Mouse (Mus musculus) left cerebral cortex, postnatal 25 days (tissue): ENCODE measurements around the gene Mup7. TPM values are rescaled to one million over a fixed set of nuclear protein-coding genes. Genes with fewer than 3 reads are reported as not detected.
"Not testable (repeated sequence)": the region's sequence is repeated elsewhere in the genome, so short reads cannot be mapped to it uniquely, and the experiment has no call there.

ENCODE experiments used
- DNase-seq, 2 experiments: peaks; one replicate each; pipeline ENCODE4 v3.0.0; 2022; ENCODE audit warnings: low spot score in 2 of 2, mixed read lengths in 1 of 2
- intact Hi-C: fragments of 180-260 bp; cut with DNase I; formaldehyde crosslinking; loops from one replicate; pipeline ENCODE4 v1.15.1; 2025
- total RNA-seq, 2 experiments: library from RNA; stranded (reverse); gene quantifications; 2 replicates each; pipeline ENCODE4 v1.2.3; 2021

Gene Mup7
- not detected for total RNA-seq

DNA sequence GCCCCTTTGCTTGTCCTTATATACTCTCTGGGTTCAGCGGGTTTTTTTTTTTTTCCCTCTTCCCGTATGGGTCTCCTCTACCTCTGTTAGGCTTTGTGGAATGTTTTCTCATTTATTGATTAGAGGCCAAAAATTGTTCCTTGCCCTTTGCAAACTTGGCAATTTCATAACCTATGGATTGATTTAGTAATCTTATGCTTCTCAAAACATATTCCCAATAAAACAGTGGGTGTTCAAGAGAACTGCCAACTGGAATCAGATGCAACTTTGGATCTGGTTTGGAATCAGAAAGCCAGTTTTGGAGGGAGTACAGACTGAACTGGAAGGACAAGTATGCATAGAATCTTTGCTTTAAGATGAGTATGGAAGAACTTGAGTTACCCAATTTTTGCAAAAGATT is at the start of gene Mup7:
Mup7 (minus strand) TSS at position 101 of the 400 bp plus-strand sequence.
- DNase-seq, intact Hi-C loops: not testable (repeated sequence)

DNA sequence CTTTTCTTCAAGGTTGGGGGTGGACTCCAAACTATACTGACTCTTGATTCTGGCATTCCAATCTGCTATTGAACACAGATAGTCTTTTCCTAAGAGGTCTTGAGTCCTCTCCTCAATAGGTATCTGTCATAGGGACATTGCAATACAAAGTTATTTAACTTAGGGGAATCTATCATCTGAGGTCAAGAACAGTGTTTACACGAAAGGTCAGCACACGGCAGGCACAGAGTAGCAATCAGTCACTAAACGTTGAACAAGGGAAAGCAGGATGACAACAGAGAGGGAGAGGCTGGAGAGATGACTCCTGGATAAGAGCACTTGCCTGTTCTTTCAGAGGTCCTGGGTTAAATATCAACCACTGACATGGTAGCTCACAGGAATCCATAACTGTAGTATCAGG is 9.6 kb upstream of the Mup7 start:
- intact Hi-C loops, DNase-seq: not testable (repeated sequence)

DNA sequence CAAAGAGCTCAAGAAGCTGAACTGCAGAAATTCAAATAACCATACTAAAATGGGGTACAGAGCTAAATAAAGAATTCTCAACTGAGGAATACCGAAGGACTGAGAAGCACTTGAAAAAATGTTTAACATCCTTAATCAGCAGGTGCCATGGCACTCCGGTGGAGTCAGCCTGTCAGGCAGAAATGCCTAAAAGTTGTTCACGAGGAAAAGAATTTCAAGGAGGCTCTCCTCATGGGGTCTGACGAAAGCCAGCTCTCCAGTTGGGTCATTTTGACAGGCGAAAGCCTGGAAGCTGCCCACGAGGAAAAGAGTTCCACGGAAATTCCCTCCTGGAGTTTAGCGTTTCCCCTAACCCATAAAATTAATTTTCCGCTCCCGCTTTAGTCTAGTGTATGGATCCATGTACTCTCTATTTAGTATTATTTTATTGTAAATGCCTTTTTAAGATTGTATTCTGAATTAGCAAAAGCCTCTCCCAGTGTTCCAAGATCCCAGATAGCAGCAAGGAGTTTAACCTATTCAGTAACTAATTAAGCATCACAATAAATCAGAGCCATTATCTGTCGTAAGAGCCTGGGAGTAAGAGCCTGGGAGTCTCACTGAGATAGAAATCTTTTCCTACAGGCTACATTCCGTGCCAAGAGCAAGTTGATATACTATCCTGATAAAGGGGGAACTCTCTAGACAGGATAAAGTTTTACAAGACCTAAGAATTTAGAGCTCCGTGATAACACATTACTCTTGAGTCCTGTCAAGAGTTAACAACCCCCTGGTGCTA is 40.8 kb downstream of the Mup7 start:
- intact Hi-C loops, DNase-seq: not testable (repeated sequence)

DNA sequence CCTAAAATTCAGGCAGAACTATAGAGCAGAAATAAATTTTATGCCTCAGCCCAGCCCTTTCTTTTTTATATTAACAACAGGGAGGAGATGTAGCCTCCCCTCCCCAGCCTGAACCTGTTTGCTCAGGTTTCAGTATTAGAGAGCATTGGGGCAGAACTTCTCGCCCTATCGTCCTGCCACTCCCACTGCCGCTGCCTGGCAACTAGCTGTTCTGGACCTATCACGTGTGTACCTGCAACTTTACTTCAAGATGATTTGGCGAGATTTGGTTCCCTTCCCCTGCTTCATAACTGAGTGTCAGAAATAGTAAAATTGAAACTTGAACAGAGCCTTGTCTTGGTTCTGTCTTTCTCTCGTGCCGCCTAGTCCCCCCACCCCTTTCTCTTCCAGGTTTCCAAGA is 50.1 kb downstream of the Mup7 start:
- DNase-seq, intact Hi-C loops: not testable (repeated sequence)

Other genes with a start within 250 kb of the Mup7 start
- not detected for gene Slc46a2, start 155.4 kb downstream of the Mup7 start, total RNA-seq
- gene Mup4, start 109.8 kb downstream of the Mup7 start, total RNA-seq: not detected
- not detected for gene Mup6, start 106.2 kb downstream of the Mup7 start, total RNA-seq
- gene Mup2, start 83.8 kb upstream of the Mup7 start, total RNA-seq: not detected
- not detected for gene Mup8, start 152.1 kb upstream of the Mup7 start, total RNA-seq